Mouse (Mus musculus) monocyte, adult 59 days (primary cell): ENCODE measurements around the gene Tmprss15. TPM values are rescaled to one million over a fixed set of nuclear protein-coding genes. Genes with fewer than 3 reads are reported as not detected.

Experiments
- total RNA-seq, 2 experiments: library from RNA; stranded (reverse); gene quantifications; one replicate each; pipeline ENCODE4 v1.2.4; 2023

Tmprss15 gene
- total RNA-seq, result not detected

GRCm38 (mm10) chr16:79090997-79091396, at the start of gene Tmprss15:
Gene Tmprss15 (minus strand): TSS chr16:79091097.

GRCm38 (mm10) chr16:78930382-78931286, 160.3 kb downstream of the Tmprss15 start, which contains the start of gene Chodl:
Gene Chodl (plus strand): TSS chr16:78930948.

Other genes starting within 250 kb of the Tmprss15 start
- not detected for gene Chodl, start 160.1 kb downstream of the Tmprss15 start, total RNA-seq